Mouse (Mus musculus) thymus, postnatal 0 days (tissue): ENCODE measurements around the gene Jag2. TPM values are rescaled to one million over a fixed set of nuclear protein-coding genes. Genes with fewer than 3 reads are reported as not detected.

Experiments
- DNase-seq: peaks from one replicate; pipeline ENCODE4 v3.0.0-alpha.2; 2015; ENCODE audit warnings: low spot score
- microRNA-seq: library from miRNA; unstranded; fragments of <30 nt; microRNA quantifications from one replicate; pipeline ENCODE4, GENCODE M21; 2016; ENCODE audit warnings: borderline number of aligned reads
- polyA plus RNA-seq: library from polyadenylated mRNA; unstranded; fragments of >200 nt; fragmentation: Nextera tagmentation; extraction: Ambion mirVana; gene quantifications from 2 replicates; pipeline ENCODE4 v1.2.1, GENCODE M21; 2015

Jag2 gene
- polyA plus RNA-seq, 1 experiment from 2014 or later, result 10.2 TPM

DNA sequence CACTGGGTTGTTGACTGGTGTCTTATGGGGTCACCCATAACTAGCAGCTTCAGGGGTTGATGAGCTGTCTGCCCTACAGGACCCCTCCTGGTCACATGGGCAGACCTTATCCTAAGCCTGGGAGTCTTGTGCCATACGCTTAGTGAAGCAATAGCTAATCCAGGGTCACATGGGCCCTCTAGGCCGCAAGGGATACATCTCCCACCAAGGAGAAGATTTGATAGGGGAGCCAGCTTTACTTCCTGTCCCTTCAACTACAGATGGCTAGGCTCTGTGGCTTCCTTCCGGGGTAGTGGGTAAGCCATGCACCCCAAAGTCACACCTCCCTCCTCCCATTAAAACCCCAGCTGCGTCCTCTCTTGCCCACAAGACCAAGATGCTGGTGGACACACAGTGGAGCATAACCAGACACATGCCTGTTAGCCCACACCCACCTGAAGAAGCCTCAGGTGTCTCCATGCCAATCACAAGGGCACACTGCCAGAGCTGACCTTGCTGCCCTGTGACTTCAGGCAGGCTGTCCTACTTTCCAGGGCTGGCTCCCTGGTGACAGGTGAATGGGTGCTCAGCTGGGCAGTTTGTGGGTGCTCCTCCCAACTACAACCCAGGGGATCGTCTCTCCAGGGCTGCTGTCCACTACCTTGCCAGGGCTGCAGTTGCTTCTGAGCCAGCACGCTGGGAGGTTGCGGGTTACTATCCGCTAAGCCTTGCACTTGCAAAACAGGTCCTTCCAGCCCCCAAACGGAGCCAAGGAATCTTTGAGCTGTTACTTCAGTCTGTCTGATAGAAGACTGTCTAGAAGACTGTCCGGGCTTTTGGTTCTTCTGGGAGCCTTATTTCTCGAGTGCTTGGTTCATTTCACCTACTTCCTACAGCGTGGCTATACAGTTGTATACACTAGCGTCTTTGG lies 61.1 kb downstream of the Jag2 start, which contains the start of gene Gpr132:
Gene Gpr132 (minus strand): TSS at position 51 of the 910 bp plus-strand sequence.
- DNase-seq, result peak; percentile 79

- no peak for DNase-seq
Measured at GRCm38 (mm10) chr12:112867106-112867674, 62.4 kb downstream of the Jag2 start.

DNA sequence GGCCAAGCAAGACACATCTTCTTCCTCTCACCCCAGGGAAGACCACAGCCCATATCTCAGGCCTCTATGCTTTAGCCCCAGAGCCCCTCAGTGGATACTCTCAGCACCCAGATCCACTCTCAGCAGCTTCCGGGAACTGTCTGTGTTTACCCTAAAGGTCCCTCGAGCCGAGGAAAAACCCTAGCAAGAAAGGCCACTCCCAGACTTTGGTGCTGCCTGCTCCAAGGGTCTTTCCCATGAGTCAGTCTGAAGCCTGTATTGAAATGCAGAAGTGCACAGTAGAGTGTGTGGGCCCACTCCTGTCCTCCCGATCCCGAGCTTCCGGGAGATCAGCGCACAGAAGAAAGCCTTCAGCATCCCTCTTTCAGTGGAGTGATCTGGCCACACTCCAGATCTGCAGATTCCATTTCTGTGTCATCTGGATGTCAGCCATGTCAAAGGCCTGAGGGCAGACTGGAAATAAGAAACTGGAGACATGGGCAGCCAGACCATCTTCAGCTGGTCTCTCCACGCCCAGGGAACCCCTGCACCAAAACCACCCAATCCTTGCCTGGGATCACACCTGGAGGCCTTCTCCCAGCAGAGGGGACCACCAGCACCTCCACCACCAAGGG lies 63.0 kb downstream of the Jag2 start:
- no peak for DNase-seq

DNA sequence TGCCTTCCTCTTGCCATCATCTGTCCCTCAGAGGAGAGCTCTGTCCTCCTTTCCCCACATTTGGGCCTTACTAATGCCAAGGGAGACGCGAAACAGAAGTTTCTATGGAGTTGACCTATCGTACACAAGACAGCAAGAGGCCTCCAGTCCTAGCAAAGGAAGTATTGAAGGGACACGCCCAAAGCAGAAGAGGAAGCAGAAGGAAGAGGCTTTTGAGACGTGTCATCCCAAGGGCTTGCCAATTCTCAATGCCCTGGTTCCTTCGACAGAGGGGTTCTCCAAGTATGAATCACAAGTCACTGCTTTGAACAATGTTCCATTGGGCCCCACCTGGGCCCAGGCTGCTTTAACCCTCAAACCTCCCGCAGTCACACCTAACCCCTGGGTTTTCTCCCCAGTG lies 64.8 kb downstream of the Jag2 start:
- no peak for DNase-seq

- DNase-seq, result no peak
Measured at GRCm38 (mm10) chr12:112861911-112862321, 67.7 kb downstream of the Jag2 start.

DNA sequence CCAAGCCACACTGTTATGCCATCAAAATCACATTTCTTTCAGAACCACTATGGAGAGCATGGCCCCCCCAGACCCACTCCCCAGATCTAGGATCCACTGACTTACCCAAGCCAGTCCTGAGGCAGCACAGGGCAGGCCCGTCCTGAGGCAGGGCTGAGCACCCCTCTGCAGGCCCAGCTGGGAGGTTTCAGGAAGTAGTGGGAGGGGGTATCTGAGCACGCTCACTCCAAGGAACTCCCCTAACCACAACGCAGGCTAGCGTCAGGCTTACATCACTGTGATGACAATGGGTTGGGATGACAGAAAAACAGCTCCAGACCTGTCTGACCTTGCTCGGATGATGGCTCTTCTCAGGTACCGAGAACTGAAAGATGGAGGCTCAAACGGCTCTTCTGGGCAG lies 68.8 kb downstream of the Jag2 start:
- DNase-seq, result peak; percentile 81

DNA sequence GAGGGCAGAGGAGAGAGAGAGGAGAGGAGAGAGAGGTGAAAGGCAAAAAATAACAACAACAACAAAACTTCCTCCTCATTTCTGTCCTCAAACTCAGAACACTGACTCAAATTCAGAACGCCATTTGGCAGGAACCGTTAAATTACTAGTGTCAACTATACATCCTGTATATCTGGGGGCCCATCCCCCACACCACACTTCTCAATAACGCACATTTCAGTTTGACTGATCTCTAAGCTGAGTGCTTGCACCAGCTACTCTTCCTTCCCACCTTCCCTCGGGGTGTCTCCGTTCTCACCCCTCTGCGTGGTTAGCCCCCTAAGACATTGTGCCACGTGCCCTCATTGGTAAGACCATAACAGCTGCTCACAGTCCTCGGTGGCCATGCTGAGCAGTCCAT lies 69.6 kb downstream of the Jag2 start:
- peak; percentile 85 for DNase-seq

- DNase-seq, result no peak
Measured at GRCm38 (mm10) chr12:112858581-112859336, 70.8 kb downstream of the Jag2 start.

Small RNA genes lying within 50 kb of the gene (microRNA-seq; reads per million reads assigned to microRNA genes)
- gene Mir6941, result not detected

Other genes with a start within 250 kb of the Jag2 start
- gene Cep170b, start 209.3 kb downstream of the Jag2 start, polyA plus RNA-seq, result 4.3 and 4.9 TPM in 2 replicates
- 46.2 and 49.3 TPM in 2 replicates for gene Pld4, start 169.1 kb downstream of the Jag2 start, polyA plus RNA-seq
- gene Ahnak2, start 127.1 kb downstream of the Jag2 start, polyA plus RNA-seq, result 1.0 and 1.2 TPM in 2 replicates
- 4.8 and 4.9 TPM in 2 replicates for gene Clba1, start 120.8 kb downstream of the Jag2 start, polyA plus RNA-seq
- gene Cdca4, start 100.4 kb downstream of the Jag2 start, polyA plus RNA-seq, result 147 and 151 TPM in 2 replicates
- 26.6 and 28.5 TPM in 2 replicates for gene Gpr132, start 61.5 kb downstream of the Jag2 start, polyA plus RNA-seq
- gene Nudt14, start 12.3 kb upstream of the Jag2 start, polyA plus RNA-seq, result 93.9 and 98.4 TPM in 2 replicates
- gene Btbd6, start 46.7 kb upstream of the Jag2 start, polyA plus RNA-seq, result 16.4 and 18.0 TPM in 2 replicates
- 70.8 and 89.0 TPM in 2 replicates for gene Brf1, start 70.9 kb upstream of the Jag2 start, polyA plus RNA-seq
- 5.2 and 6.4 TPM in 2 replicates for gene Pacs2, start 84.7 kb upstream of the Jag2 start, polyA plus RNA-seq
- not detected in 2 replicates for gene Tex22, start 144.7 kb upstream of the Jag2 start, polyA plus RNA-seq
- gene Mta1, start 168.5 kb upstream of the Jag2 start, polyA plus RNA-seq, result 11.7 and 13.6 TPM in 2 replicates
- gene Crip2, start 210.5 kb upstream of the Jag2 start, polyA plus RNA-seq, result 113 and 122 TPM in 2 replicates
- gene Crip1, start 216.5 kb upstream of the Jag2 start, polyA plus RNA-seq, result 2,725 and 3,094 TPM in 2 replicates
- gene Tedc1, start 226.6 kb upstream of the Jag2 start, polyA plus RNA-seq, result 49.4 and 71.1 TPM in 2 replicates